Mouse (Mus musculus): Measurements from ENCODE around the gene Mb. TPM values are rescaled to one million over a fixed set of nuclear protein-coding genes. Genes with fewer than 3 reads are reported as not detected.
"Not testable (repeated sequence)": the region's sequence is repeated elsewhere in the genome, so short reads cannot be mapped to it uniquely, and the experiment has no call there.

Gene Mb
- total RNA-seq, 4 experiments from 2014 or later = 3,053 to 3,564 (median 3,434) TPM

- DNase-seq (ENCODE audit: low spot score in 2 of 2) = no peak
Measured at GRCm38 (mm10) chr15:77065259-77065852, 14.9 kb upstream of the Mb start.

GRCm38 (mm10) chr15:77062746-77063145, 12.3 kb upstream of the Mb start:
- no peak for DNase-seq (ENCODE audit: low spot score in 2 of 2)

GRCm38 (mm10) chr15:77059416-77059815, 8.9 kb upstream of the Mb start:
- not testable (repeated sequence) for DNase-seq (ENCODE audit: low spot score in 2 of 2)

GRCm38 (mm10) chr15:77058566-77058965, 8.1 kb upstream of the Mb start:
- DNase-seq (ENCODE audit: low spot score in 2 of 2) = no peak

- DNase-seq (ENCODE audit: low spot score in 2 of 2) = no peak
Measured at GRCm38 (mm10) chr15:77056791-77057051, 6.3 kb upstream of the Mb start.

- no peak for DNase-seq (ENCODE audit: low spot score in 2 of 2)
Measured at GRCm38 (mm10) chr15:77056001-77056790, 5.7 kb upstream of the Mb start.

- DNase-seq (ENCODE audit: low spot score in 2 of 2) = no peak
Measured at GRCm38 (mm10) chr15:77054611-77055175, 4.2 kb upstream of the Mb start.

GRCm38 (mm10) chr15:77053021-77053420, 2.6 kb upstream of the Mb start:
- no peak for DNase-seq (ENCODE audit: low spot score in 2 of 2)

- no peak for DNase-seq (ENCODE audit: low spot score in 2 of 2)
Measured at GRCm38 (mm10) chr15:77052176-77052575, 1.7 kb upstream of the Mb start.

GRCm38 (mm10) chr15:77045609-77046008, 4.9 kb downstream of the Mb start:
- DNase-seq (ENCODE audit: low spot score in 2 of 2) = peak; percentile 61

- no peak for DNase-seq (ENCODE audit: low spot score in 2 of 2)
Measured at GRCm38 (mm10) chr15:77044597-77045320, 5.7 kb downstream of the Mb start, which contains the start of gene Apol6. Apol6 (plus strand) TSS chr15:77044729.

GRCm38 (mm10) chr15:77040784-77041183, 9.7 kb downstream of the Mb start:
- no peak for DNase-seq (ENCODE audit: low spot score in 2 of 2)

- DNase-seq (ENCODE audit: low spot score in 2 of 2) = no peak
Measured at GRCm38 (mm10) chr15:77039211-77039700, 11.2 kb downstream of the Mb start.

- peak; percentile 49 to 71 for DNase-seq (ENCODE audit: low spot score in 2 of 2)
Measured at GRCm38 (mm10) chr15:77037278-77038161, 12.9 kb downstream of the Mb start.

- DNase-seq (ENCODE audit: low spot score in 2 of 2) = no peak
Measured at GRCm38 (mm10) chr15:77036989-77037277, 13.5 kb downstream of the Mb start.

GRCm38 (mm10) chr15:77036320-77036988, 14.0 kb downstream of the Mb start:
- DNase-seq (ENCODE audit: low spot score in 2 of 2) = peak; percentile 89

GRCm38 (mm10) chr15:77035643-77036042, 14.8 kb downstream of the Mb start:
- DNase-seq (ENCODE audit: low spot score in 2 of 2) = no peak

GRCm38 (mm10) chr15:77034526-77034925, 15.9 kb downstream of the Mb start:
- no peak for DNase-seq (ENCODE audit: low spot score in 2 of 2)

- DNase-seq (ENCODE audit: low spot score in 2 of 2) = no peak
Measured at GRCm38 (mm10) chr15:77031271-77031670, 19.2 kb downstream of the Mb start.

GRCm38 (mm10) chr15:77029331-77029991, 21.0 kb downstream of the Mb start:
- peak; percentile 47 to 48 for DNase-seq (ENCODE audit: low spot score in 2 of 2)
